ENCODE assay signal across 8 mouse cellular contexts in genomic region chr3:130079794-130080193, GRCm38 (mm10). TPM values are rescaled to one million over a fixed set of nuclear protein-coding genes. Genes with fewer than 3 reads are reported as not detected.
A peak's percentile ranks its signal among the peaks of the same experiment; 100 is the strongest.
DNase-seq lines count a peak whose midpoint lies in the region; ATAC-seq and TF ChIP-seq lines count a peak whose summit lies in the region.

No protein-coding gene starts in this region.

- DNase-seq in 416B (ENCODE audit: low read depth): peak; percentile 79
- DNase-seq in c-Kit-positive CD71-positive TER-119-negative erythroid progenitor cells, embryonic 14.5 days (ENCODE audit: low read depth): peak; percentile 52
- peak; percentile 91 for DNase-seq in forebrain, embryonic 14.5 days (ENCODE audit: low spot score)
- peak; percentile 80 for DNase-seq in kidney, adult 9 months
- peak; percentile 9 for DNase-seq in liver, embryonic 13.5 days
- peak; percentile 54 for DNase-seq in retina, adult 2 months (ENCODE audit: low read depth, low spot score)

- H3K27ac ChIP-seq in forebrain, embryonic 14.5 days (ENCODE audit: low read depth, low read length): no peak overlapping the region
- H3K27ac ChIP-seq in liver, embryonic 13.5 days: no peak overlapping the region

- 6% methylated on average over 1 of the region's 1 CpGs for WGBS in forebrain, embryonic 14.5 days
- WGBS in liver, embryonic 13.5 days (ENCODE audit: insufficient replicate concordance): 3% methylated on average over 1 of the region's 1 CpGs

- no peak overlapping the region for H3K4me3 ChIP-seq in E14TG2a.4 (replicated peaks; ENCODE audit: low read length)
- H3K4me3 ChIP-seq in forebrain, embryonic 14.5 days (ENCODE audit: low read depth, low read length): no peak overlapping the region
- H3K4me3 ChIP-seq in liver, embryonic 13.5 days (replicated peaks): no peak overlapping the region

- no peak overlapping the region for H3K4me2 ChIP-seq in forebrain, embryonic 14.5 days (ENCODE audit: low read length)
- no peak overlapping the region for H3K4me2 ChIP-seq in liver, embryonic 13.5 days

- TF ChIP-seq CTCF in E14TG2a.4 (conservative IDR thresholded peaks at IDR 0.05; ENCODE audit: low read length): peak; percentile 50

- H3K9me3 ChIP-seq in E14TG2a.4 (ENCODE audit: low read length): peaks cover 14% of the 10 kb centered on the region; the same call in 1 of the 2 replicates
- H3K9me3 ChIP-seq in forebrain, embryonic 14.5 days (replicated peaks; ENCODE audit: control insufficient read depth, low read length): no peaks in the 10 kb centered on the region
- no peaks in the 10 kb centered on the region for H3K9me3 ChIP-seq in liver, embryonic 13.5 days (replicated peaks)

- ATAC-seq in forebrain, embryonic 14.5 days: peak; percentile 71; the same call in 1 of the 2 replicates
- ATAC-seq in liver, embryonic 13.5 days (ENCODE audit: low read depth): no peak
- ATAC-seq in erythroid progenitor cell, adult 5-6 weeks (replicated peaks; ENCODE audit: low FRiP score, poor library complexity, severe bottlenecking): no peak

- H3K36me3 ChIP-seq in E14TG2a.4 (ENCODE audit: insufficient read depth, low read length): no peaks in the 10 kb centered on the region
- H3K36me3 ChIP-seq in forebrain, embryonic 14.5 days (ENCODE audit: control insufficient read depth, insufficient read depth, low read length): no peaks in the 10 kb centered on the region
- H3K36me3 ChIP-seq in liver, embryonic 13.5 days: no peaks in the 10 kb centered on the region

- no peaks in the 10 kb centered on the region for H3K4me1 ChIP-seq in E14TG2a.4 (replicated peaks; ENCODE audit: low read depth, low read length)
- no peaks in the 10 kb centered on the region for H3K4me1 ChIP-seq in forebrain, embryonic 14.5 days (ENCODE audit: control insufficient read depth, insufficient read depth, low read length)
- H3K4me1 ChIP-seq in liver, embryonic 13.5 days (replicated peaks): no peaks in the 10 kb centered on the region

- H3K27me3 ChIP-seq in E14TG2a.4 (ENCODE audit: insufficient read depth, low read length): no peaks in the 10 kb centered on the region
- no peaks in the 10 kb centered on the region for H3K27me3 ChIP-seq in forebrain, embryonic 14.5 days (replicated peaks; ENCODE audit: control insufficient read depth, insufficient read depth, low read length)
- no peaks in the 10 kb centered on the region for H3K27me3 ChIP-seq in liver, embryonic 13.5 days

- no peak overlapping the region for H3K9ac ChIP-seq in forebrain, embryonic 14.5 days (ENCODE audit: low read length)
- H3K9ac ChIP-seq in liver, embryonic 13.5 days: no peak overlapping the region

RNA-seq across cellular contexts. Expression of gene Sec24b, which starts 18.4 kb away (rescaled TPM):
- polyA plus RNA-seq in forebrain, embryonic 14.5 days (2014; fragmentation: Nextera tagmentation; extraction: Ambion mirVana): 23.8 and 25.4 TPM in 2 replicates
- 7.6 and 10.4 TPM in 2 replicates for polyA plus RNA-seq in liver, embryonic 13.5 days (2015; fragmentation: Nextera tagmentation; extraction: Ambion mirVana)
- 7.6 and 18.0 TPM in 2 replicates for total RNA-seq in erythroid progenitor cell, adult 5-6 weeks (2015; ENCODE audit: low replicate concordance)
- total RNA-seq in erythroid progenitor cell, adult 5-6 weeks (2017; ENCODE audit: low replicate concordance): 8.3 and 39.4 TPM in 2 replicates

RNA-seq across cellular contexts. Expression of gene Col25a1, which starts 51.5 kb away (rescaled TPM):
- polyA plus RNA-seq in forebrain, embryonic 14.5 days (2014; fragmentation: Nextera tagmentation; extraction: Ambion mirVana): 2.5 and 3.4 TPM in 2 replicates
- polyA plus RNA-seq in liver, embryonic 13.5 days (2015; fragmentation: Nextera tagmentation; extraction: Ambion mirVana): 1.3 and 1.7 TPM in 2 replicates
- not detected in 2 replicates for total RNA-seq in erythroid progenitor cell, adult 5-6 weeks (2015; ENCODE audit: low replicate concordance)
- total RNA-seq in erythroid progenitor cell, adult 5-6 weeks (2017; ENCODE audit: low replicate concordance): not detected in 2 replicates

Comparison
In these comparisons a context has a peak if more than half of its experiments do, and no peak if none do; other contexts are left out.
1. DNase-seq: peak in every context shown above with its lines; median percentile 91 in forebrain, embryonic 14.5 days; 80 in kidney, adult 9 months; 79 in 416B; 54 in retina, adult 2 months; 52 in c-Kit-positive CD71-positive TER-119-negative erythroid progenitor cells, embryonic 14.5 days; 9 in liver, embryonic 13.5 days.